Mouse (Mus musculus) midbrain, embryonic 10.5 days (tissue): ENCODE measurements around the gene Tbx10. TPM values are rescaled to one million over a fixed set of nuclear protein-coding genes. Genes with fewer than 3 reads are reported as not detected.
A peak's percentile ranks its signal among the peaks of the same experiment; 100 is the strongest.

ENCODE experiments used
- DNase-seq: peaks from one replicate; pipeline ENCODE4 v3.0.0-alpha.2; 2017; ENCODE audit warnings: low spot score
- H3K27ac ChIP-seq: fragments of 300-500 bp; sonication (generic); replicated peaks from 2 replicates; pipeline ENCODE4 v1.5.1; 2016; ENCODE audit warnings: mild to moderate bottlenecking
- H3K27me3 ChIP-seq: fragments of 300-500 bp; sonication (generic); 2 replicates; pipeline ENCODE4 v1.6.1; 2016; ENCODE audit warnings: low read depth, mild to moderate bottlenecking; ENCODE audit not compliant: poor library complexity, severe bottlenecking
- H3K36me3 ChIP-seq: fragments of 300-500 bp; sonication (generic); 2 replicates; pipeline ENCODE4 v1.6.1; 2016; ENCODE audit warnings: mild to moderate bottlenecking, moderate library complexity
- H3K4me1 ChIP-seq: fragments of 300-500 bp; sonication (generic); 2 replicates; pipeline ENCODE4 v1.6.1; 2016
- H3K4me3 ChIP-seq: fragments of 300-500 bp; sonication (generic); 2 replicates; pipeline ENCODE4 v1.5.1; 2016; ENCODE audit warnings: mild to moderate bottlenecking, moderate library complexity
- H3K9me3 ChIP-seq: fragments of 300-500 bp; sonication (generic); replicated peaks from 2 replicates; pipeline ENCODE4 v1.6.1; 2016; ENCODE audit warnings: mild to moderate bottlenecking
- WGBS: fragments of 180-500 bp; shearing (Covaris S2); methylation state at CpG from one replicate; pipeline ENCODE4 v1.1.7; 2016; 5-methylcytosine and 5-hydroxymethylcytosine counted together
- polyA plus RNA-seq: library from polyadenylated mRNA; unstranded; fragments of >200 nt; fragmentation: Nextera tagmentation; extraction: Ambion mirVana; gene quantifications from 2 replicates; pipeline ENCODE4 v1.2.1, GENCODE M21; 2016

The Tbx10 gene
- polyA plus RNA-seq, 1 experiment from 2014 or later, result not detected

DNA sequence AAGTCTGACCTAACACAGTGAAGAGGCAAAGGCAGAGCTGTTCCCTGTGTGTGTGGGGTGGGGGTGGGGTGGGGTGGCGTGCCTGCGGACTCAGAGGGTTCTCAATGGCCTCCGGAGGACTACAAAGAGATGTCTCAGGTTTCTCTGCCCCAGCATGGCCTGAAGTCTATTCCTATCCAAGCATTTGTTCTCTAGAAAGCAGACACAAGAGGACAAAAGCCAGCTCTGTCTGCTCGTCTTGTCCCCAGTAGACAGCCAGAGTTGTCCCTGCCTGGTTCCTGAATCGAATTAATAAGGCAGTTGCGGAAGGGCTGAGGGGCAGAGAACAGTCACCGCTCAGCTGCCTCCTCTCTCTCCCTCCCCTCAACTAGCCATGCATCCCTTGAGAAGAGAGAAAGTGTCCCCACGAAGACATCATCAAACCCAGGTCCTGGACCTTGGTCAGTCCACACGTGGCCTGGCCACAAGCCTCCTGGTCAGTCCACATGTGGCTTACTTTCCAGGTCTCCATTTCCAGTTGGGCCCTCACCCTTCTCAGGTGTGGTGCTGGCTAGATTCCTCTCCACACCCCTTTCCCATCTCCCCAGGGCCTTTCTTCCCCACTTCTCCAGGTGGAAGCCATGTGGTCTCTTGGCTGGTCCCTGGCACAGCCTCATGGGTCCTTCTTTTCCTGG is 8.9 kb upstream of the Tbx10 start:
- Histone ChIP-seq H3K27me3 (0 out of 2 replicates have a peak, but pooled peaks cover 4% of the 10 kb centered on the region), H3K4me1 (peaks cover 57% of the 10 kb centered on the region), H3K9me3 (peaks cover 2% of the 10 kb centered on the region; the same call in 1 of the 2 replicates), H3K36me3 (no peaks in the 10 kb centered on the region), H3K4me3 (no peak overlapping the region), H3K27ac (peak overlapping the region; percentile 69)
- 35% methylated on average over 9 of the region's 9 CpGs for WGBS
- no peak for DNase-seq

- H3K9me3 ChIP-seq, result peaks cover 6% of the 10 kb centered on the region; the same call in 1 of the 2 replicates
- peaks cover 47% of the 10 kb centered on the region for H3K4me1 ChIP-seq
- DNase-seq, result peak; percentile 53
- no peaks in the 10 kb centered on the region for H3K36me3 ChIP-seq
- 19% methylated on average over 8 of the region's 8 CpGs for WGBS
- H3K4me3 ChIP-seq, result no peak overlapping the region
- 0 out of 2 replicates have a peak, but pooled peaks cover 4% of the 10 kb centered on the region for H3K27me3 ChIP-seq
- H3K27ac ChIP-seq, result peak overlapping the region; percentile 69
Observed at GRCm38 (mm10) chr19:3985261-3985681, 7.3 kb upstream of the Tbx10 start.

GRCm38 (mm10) chr19:3986334-3986733 is 6.2 kb upstream of the Tbx10 start, which contains the start of gene Acy3:
Gene Acy3 (plus strand): TSS chr19:3986570.
- H3K4me1 ChIP-seq, result peaks cover 46% of the 10 kb centered on the region
- H3K27ac ChIP-seq, result peak within 1 kb of the TSS; percentile 69
- no peak for DNase-seq
- H3K36me3 ChIP-seq, result no peaks in the 10 kb centered on the region
- 0 out of 2 replicates have a peak, but pooled peaks cover 9% of the 10 kb centered on the region for H3K27me3 ChIP-seq
- peaks cover 6% of the 10 kb centered on the region; the same call in 1 of the 2 replicates for H3K9me3 ChIP-seq
- H3K4me3 ChIP-seq, result no peak within 1 kb of the TSS
- 23% methylated on average over 8 of the region's 8 CpGs for WGBS

DNA sequence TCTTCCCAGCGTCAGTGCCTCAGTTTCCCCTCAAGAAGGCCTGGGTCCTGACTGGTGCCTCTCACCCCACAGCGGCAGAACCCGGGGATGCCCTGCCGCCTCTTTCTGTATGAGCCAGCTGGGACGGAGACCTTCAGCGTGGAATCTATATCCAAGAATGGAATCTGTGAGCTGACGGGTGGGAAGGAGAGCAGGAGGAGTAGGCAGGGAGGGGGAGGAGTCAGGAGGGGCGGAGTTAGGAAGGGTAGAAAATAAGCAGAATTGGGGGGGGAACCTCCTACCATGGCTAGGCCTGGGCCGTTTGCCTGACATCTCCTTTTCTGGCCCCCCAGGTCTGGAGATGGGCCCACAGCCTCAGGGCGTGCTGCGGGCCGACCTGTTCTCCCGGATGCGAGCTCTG is 4.5 kb upstream of the Tbx10 start:
- peaks cover 47% of the 10 kb centered on the region for H3K4me1 ChIP-seq
- peaks cover 6% of the 10 kb centered on the region; the same call in 1 of the 2 replicates for H3K9me3 ChIP-seq
- H3K27me3 ChIP-seq, result 0 out of 2 replicates have a peak, but pooled peaks cover 9% of the 10 kb centered on the region
- no peak overlapping the region for H3K27ac ChIP-seq
- DNase-seq, result no peak
- H3K36me3 ChIP-seq, result no peaks in the 10 kb centered on the region
- WGBS, result 91% methylated on average over 14 of the region's 14 CpGs
- no peak overlapping the region for H3K4me3 ChIP-seq

DNA sequence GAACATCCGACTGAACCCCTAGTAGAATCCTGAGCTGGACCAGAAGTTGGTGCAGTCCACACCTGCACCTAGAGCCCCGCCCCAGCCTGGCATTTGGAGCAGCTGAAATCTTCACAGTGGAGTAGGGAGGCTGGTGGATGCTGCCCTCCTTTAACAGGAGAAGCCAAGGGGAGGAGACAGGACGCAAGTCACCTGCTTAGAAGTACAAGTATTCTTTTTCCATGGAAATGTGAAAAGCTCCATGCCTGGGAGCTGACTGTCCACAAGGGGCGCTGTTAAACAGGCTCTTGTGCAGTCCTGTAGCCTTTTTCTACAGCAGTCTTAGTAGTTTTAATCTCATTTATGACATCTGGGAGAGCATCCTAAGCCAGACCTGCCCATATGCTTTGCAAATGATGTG is 3.8 kb upstream of the Tbx10 start:
- Histone ChIP-seq H3K36me3 (no peaks in the 10 kb centered on the region), H3K27ac (no peak overlapping the region), H3K4me1 (peaks cover 40% of the 10 kb centered on the region), H3K9me3 (peaks cover 6% of the 10 kb centered on the region; the same call in 1 of the 2 replicates), H3K4me3 (no peak overlapping the region), H3K27me3 (0 out of 2 replicates have a peak, but pooled peaks cover 8% of the 10 kb centered on the region)
- no peak for DNase-seq
- 90% methylated on average over 4 of the region's 4 CpGs for WGBS

DNA sequence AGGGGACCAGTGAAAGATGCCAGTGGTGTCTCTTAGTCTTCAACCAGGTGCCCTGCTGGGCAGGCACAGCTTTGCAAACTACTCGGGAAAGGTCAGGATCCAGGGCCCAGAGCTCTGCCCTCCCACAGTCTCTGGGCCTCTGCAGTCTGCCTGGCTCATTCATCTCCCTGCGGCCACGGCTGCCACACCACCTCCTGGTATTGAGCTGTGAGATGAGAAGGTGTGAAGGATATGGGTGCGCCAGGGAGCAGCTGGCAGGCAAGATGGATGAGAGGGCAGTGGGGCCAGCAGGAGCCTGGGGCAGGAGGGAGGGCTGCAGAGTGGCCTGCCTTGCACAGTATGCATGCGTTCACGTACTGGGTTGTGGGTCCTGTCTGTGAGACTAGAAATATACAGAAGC is 1.7 kb upstream of the Tbx10 start:
- Histone ChIP-seq H3K9me3 (peaks cover 6% of the 10 kb centered on the region; the same call in 1 of the 2 replicates), H3K4me1 (peaks cover 23% of the 10 kb centered on the region), H3K4me3 (no peak overlapping the region), H3K36me3 (no peaks in the 10 kb centered on the region), H3K27me3 (0 out of 2 replicates have a peak, but pooled peaks cover 5% of the 10 kb centered on the region), H3K27ac (no peak overlapping the region; the same call in 1 of the 2 replicates)
- 71% methylated on average over 6 of the region's 6 CpGs for WGBS
- no peak for DNase-seq

DNA sequence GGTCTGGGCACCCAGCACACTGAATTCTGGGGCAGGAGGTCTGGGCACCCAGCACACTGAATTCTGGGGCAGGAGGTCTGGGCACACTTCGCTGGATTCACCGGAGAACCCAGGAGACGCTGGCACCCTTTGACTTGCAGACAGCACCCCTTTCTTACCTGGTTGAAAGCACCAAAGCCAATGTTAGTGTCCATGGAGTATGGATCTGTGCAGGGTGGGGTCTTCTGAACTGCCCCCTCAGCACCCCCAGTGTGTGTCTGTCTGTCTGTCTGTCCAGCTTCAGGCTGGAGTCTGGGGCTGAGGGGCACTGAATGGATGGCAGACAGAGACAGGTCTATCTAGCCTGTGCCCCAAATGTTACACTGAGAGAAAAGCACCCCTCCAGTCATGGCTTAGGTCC is 990 bp upstream of the Tbx10 start:
- H3K27me3 ChIP-seq, result 0 out of 2 replicates have a peak, but pooled peaks cover 5% of the 10 kb centered on the region
- H3K4me3 ChIP-seq, result no peak overlapping the region
- peaks cover 15% of the 10 kb centered on the region for H3K4me1 ChIP-seq
- peaks cover 6% of the 10 kb centered on the region; the same call in 1 of the 2 replicates for H3K9me3 ChIP-seq
- H3K36me3 ChIP-seq, result no peaks in the 10 kb centered on the region
- DNase-seq, result no peak
- WGBS, result 88% methylated on average over 3 of the region's 3 CpGs
- no peak overlapping the region for H3K27ac ChIP-seq

- H3K4me3 ChIP-seq, result no peak overlapping the region
- H3K27ac ChIP-seq, result no peak overlapping the region
- DNase-seq, result no peak
- H3K9me3 ChIP-seq, result peaks cover 6% of the 10 kb centered on the region; the same call in 1 of the 2 replicates
- WGBS, result 85% methylated on average over 3 of the region's 3 CpGs
- H3K4me1 ChIP-seq, result peaks cover 11% of the 10 kb centered on the region; the same call in 1 of the 2 replicates
- 0 out of 2 replicates have a peak, but pooled peaks cover 5% of the 10 kb centered on the region for H3K27me3 ChIP-seq
- H3K36me3 ChIP-seq, result no peaks in the 10 kb centered on the region
Observed at GRCm38 (mm10) chr19:3991966-3992365, 586 bp upstream of the Tbx10 start.

DNA sequence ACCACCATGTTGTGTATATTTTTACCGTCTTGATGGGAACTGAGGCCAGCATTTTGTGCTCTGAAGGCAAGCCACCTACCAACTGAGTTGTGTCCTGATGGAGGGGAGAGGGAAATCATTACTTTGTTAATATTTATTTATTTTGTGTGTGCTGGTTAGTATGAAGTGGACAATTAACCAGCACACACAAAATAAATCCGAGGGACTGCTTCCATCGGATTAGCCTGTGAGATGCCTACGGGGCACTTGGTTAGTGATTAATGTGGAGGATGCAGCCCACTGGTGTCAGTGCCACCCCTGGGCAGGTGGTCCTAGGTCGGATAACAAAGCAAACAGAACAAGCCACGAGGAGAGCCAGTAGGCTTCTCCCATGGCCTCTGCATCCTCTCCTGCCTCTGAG is 2.4 kb downstream of the Tbx10 start:
- 70% methylated on average over 6 of the region's 6 CpGs for WGBS
- H3K36me3 ChIP-seq, result no peaks in the 10 kb centered on the region
- H3K9me3 ChIP-seq, result no peaks in the 10 kb centered on the region
- no peak overlapping the region for H3K27ac ChIP-seq
- no peak overlapping the region for H3K4me3 ChIP-seq
- no peak for DNase-seq
- H3K27me3 ChIP-seq, result peaks cover 12% of the 10 kb centered on the region
- peaks cover 26% of the 10 kb centered on the region for H3K4me1 ChIP-seq

DNA sequence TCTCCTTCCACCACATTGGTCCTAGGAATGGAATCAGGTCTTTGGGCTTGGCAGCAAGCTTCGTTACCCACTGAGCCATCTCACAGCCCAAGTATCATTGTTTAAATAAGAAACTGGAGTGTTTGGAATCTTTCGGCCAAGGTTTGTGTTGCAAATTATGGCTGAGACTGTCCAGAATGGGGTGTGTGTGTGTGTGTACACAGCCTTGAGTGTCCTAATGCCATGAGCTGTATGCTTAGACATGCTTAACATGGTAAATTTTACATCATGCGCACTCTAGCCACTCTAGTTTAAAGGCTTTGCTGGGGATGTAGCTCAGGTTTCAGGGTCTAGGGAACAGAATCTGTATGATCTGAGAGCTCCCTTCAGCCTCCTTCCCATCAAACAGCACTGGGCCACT is 3.0 kb downstream of the Tbx10 start:
- H3K36me3 ChIP-seq, result no peaks in the 10 kb centered on the region
- 83% methylated on average over 3 of the region's 3 CpGs for WGBS
- DNase-seq, result no peak

GRCm38 (mm10) chr19:3996106-3996505 is 3.6 kb downstream of the Tbx10 start:
- Histone ChIP-seq H3K27ac (no peak overlapping the region), H3K9me3 (no peaks in the 10 kb centered on the region), H3K36me3 (no peaks in the 10 kb centered on the region), H3K4me1 (peaks cover 35% of the 10 kb centered on the region), H3K27me3 (peaks cover 7% of the 10 kb centered on the region), H3K4me3 (no peak overlapping the region)
- no peak for DNase-seq
- WGBS, result 79% methylated on average over 7 of the region's 7 CpGs

More for the DNA sequence above, 3.0 kb downstream of the Tbx10 start:
- peaks cover 12% of the 10 kb centered on the region for H3K27me3 ChIP-seq
- no peak overlapping the region for H3K27ac ChIP-seq
- H3K4me1 ChIP-seq, result peaks cover 29% of the 10 kb centered on the region
- H3K9me3 ChIP-seq, result no peaks in the 10 kb centered on the region
- no peak overlapping the region for H3K4me3 ChIP-seq

- Histone ChIP-seq H3K4me3 (no peak overlapping the region), H3K4me1 (peaks cover 42% of the 10 kb centered on the region), H3K9me3 (no peaks in the 10 kb centered on the region), H3K27me3 (peaks cover 12% of the 10 kb centered on the region), H3K27ac (no peak overlapping the region), H3K36me3 (no peaks in the 10 kb centered on the region)
- 80% methylated on average over 8 of the region's 8 CpGs for WGBS
- no peak for DNase-seq
Observed at GRCm38 (mm10) chr19:3996747-3997146, 4.2 kb downstream of the Tbx10 start.

- 66% methylated on average over 8 of the region's 8 CpGs for WGBS
- peaks cover 14% of the 10 kb centered on the region for H3K27me3 ChIP-seq
- H3K4me1 ChIP-seq, result peaks cover 42% of the 10 kb centered on the region
- H3K27ac ChIP-seq, result no peak overlapping the region
- no peaks in the 10 kb centered on the region for H3K9me3 ChIP-seq
- no peaks in the 10 kb centered on the region for H3K36me3 ChIP-seq
- DNase-seq, result no peak
- no peak overlapping the region for H3K4me3 ChIP-seq
Observed at GRCm38 (mm10) chr19:3997231-3997630, 4.7 kb downstream of the Tbx10 start.
